14 mouse cellular contexts compared by ENCODE assay signal in the genomic region with DNA sequence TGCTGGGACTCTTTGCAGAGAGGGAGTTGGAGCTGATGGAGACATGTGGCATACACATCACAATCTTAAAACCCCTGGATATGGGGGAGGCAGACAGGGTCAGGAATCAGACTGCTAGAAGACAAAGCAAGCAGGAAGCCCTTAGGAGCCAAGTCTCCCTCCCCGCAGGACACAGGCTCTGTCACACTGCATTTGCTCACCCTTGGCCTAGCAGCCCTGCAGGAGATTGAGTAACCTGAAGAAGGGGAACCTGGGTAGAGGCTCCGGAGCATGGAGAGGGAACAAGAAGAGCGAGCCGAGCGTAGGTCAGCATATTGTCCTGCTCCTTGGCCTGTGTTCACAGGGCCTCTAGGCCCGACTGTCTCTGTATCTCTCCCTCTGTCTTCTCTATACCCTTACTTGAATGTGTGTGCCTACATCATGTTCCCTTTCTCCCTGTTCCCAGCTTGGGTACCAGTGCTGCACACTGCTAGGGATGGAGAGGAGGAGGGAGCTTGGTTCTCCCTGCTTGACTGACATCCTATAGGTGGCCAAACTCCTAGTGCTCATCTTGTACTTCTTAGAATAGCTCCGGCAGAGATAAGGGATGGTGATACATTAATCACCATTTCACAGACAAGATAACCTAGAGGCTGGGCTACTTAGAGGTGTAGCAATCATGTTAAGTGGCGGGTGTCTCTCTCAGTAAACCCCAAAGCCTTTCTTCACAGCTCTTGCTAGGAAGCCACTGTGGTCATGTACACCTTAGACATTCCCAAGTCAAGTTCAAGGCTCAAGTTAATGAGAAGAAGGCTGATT. TPM values are rescaled to one million over a fixed set of nuclear protein-coding genes. Genes with fewer than 3 reads are reported as not detected.
DNase-seq lines count a peak whose midpoint lies in the region; ATAC-seq lines count a peak whose summit lies in the region.
"Had no signal": no experiment of that assay in that cellular context is flagged by ENCODE, and none has a peak within 500 bp of the region (broad histone marks: within the 10 kb centered on the region; RNA-seq: fewer than 3 reads in every experiment).

No protein-coding gene starts in this region.

- ATAC-seq in monocyte, adult 5-6 weeks (replicated peaks; ENCODE audit: insufficient number of reproducible peaks, low FRiP score, low TSS enrichment, poor library complexity, severe bottlenecking), result peak; percentile 81

- H3K4me1 ChIP-seq in heart, embryonic 10.5 days, result peaks cover 75% of the 10 kb centered on the region
- peaks cover 39% of the 10 kb centered on the region for H3K4me1 ChIP-seq in limb, embryonic 10.5 days

- H3K36me3 ChIP-seq in heart, embryonic 10.5 days, result no peaks in the 10 kb centered on the region; the same call in 1 of the 2 replicates
- no peaks in the 10 kb centered on the region for H3K36me3 ChIP-seq in limb, embryonic 10.5 days
- H3K36me3 ChIP-seq: neural tube, embryonic 15.5 days had no signal

- no peak overlapping the region for H3K4me3 ChIP-seq in heart, embryonic 10.5 days
- H3K4me3 ChIP-seq in limb, embryonic 10.5 days, result no peak overlapping the region
- H3K4me3 ChIP-seq: neural tube, embryonic 15.5 days had no signal

- H3K27ac ChIP-seq in heart, embryonic 10.5 days, result 0 out of 2 replicates have a peak overlapping the region, but pooled peaks have one; percentile 17
- H3K27ac ChIP-seq in limb, embryonic 10.5 days, result peak overlapping the region; percentile 25; the same call in 1 of the 2 replicates
- H3K27ac ChIP-seq: neural tube, embryonic 15.5 days had no signal

- H3K9me3 ChIP-seq in heart, embryonic 10.5 days, result no peaks in the 10 kb centered on the region
- no peaks in the 10 kb centered on the region for H3K9me3 ChIP-seq in limb, embryonic 10.5 days (replicated peaks)
- H3K9me3 ChIP-seq: neural tube, embryonic 15.5 days had no signal

- 46% methylated on average over 8 of the region's 8 CpGs for WGBS in heart, embryonic 10.5 days
- 63% methylated on average over 8 of the region's 8 CpGs for WGBS in limb, embryonic 10.5 days

- H3K27me3 ChIP-seq in heart, embryonic 10.5 days (ENCODE audit: insufficient read depth, poor library complexity, severe bottlenecking), result no peaks in the 10 kb centered on the region
- H3K27me3 ChIP-seq in limb, embryonic 10.5 days (ENCODE audit: low read depth, poor library complexity, severe bottlenecking), result peaks cover 30% of the 10 kb centered on the region
- H3K27me3 ChIP-seq: neural tube, embryonic 15.5 days had no signal

- peak; percentile 73 for DNase-seq in kidney, adult 9 months
- DNase-seq in kidney, adult 18-20 months, result no peak
- no peak for DNase-seq in heart, embryonic 10.5 days (ENCODE audit: low spot score)
- DNase-seq in limb, embryonic 10.5 days (ENCODE audit: low spot score), result no peak
- DNase-seq in frontal cortex, postnatal 14 days (ENCODE audit: low spot score in 2 of 2), result no peak
- no peak for DNase-seq in embryo, embryonic 10.5 days (ENCODE audit: low spot score)
- no peak for DNase-seq in spleen, postnatal 14 days (ENCODE audit: low spot score in 2 of 2)
- DNase-seq: adrenal gland, adult 2 months; embryo, embryonic 11 days; lung, postnatal 14 days had no signal

RNA-seq across cellular contexts. Expression of a gene that starts 12.5 kb away (rescaled TPM):
- 82.5 and 108 TPM in 2 replicates for polyA plus RNA-seq in heart, embryonic 10.5 days (2016; fragmentation: Nextera tagmentation; extraction: Ambion mirVana)
- 103 and 119 TPM in 2 replicates for polyA plus RNA-seq in limb, embryonic 10.5 days (2016; fragmentation: Nextera tagmentation; extraction: Ambion mirVana)
- total RNA-seq in monocyte, adult 5-6 weeks (2017), result 88.9 to 183 TPM (median 90.0 TPM) in 3 replicates

RNA-seq across cellular contexts. Expression of a gene that starts 34.7 kb away (rescaled TPM):
- not detected in 2 replicates for polyA plus RNA-seq in heart, embryonic 10.5 days (2016; fragmentation: Nextera tagmentation; extraction: Ambion mirVana)
- polyA plus RNA-seq in limb, embryonic 10.5 days (2016; fragmentation: Nextera tagmentation; extraction: Ambion mirVana), result not detected in 2 replicates
- total RNA-seq in monocyte, adult 5-6 weeks (2017), result not detected in 3 replicates
- total RNA-seq: adrenal gland, adult 2 months; layer of hippocampus, adult 8-10 months had no signal
- polyA plus RNA-seq: adrenal gland, adult 2 months; neural tube, embryonic 15.5 days; spleen, adult 2 months had no signal

RNA-seq across cellular contexts. Expression of a gene that starts 42.6 kb away (rescaled TPM):
- polyA plus RNA-seq in heart, embryonic 10.5 days (2016; fragmentation: Nextera tagmentation; extraction: Ambion mirVana), result 184 and 207 TPM in 2 replicates
- polyA plus RNA-seq in limb, embryonic 10.5 days (2016; fragmentation: Nextera tagmentation; extraction: Ambion mirVana), result 199 and 202 TPM in 2 replicates
- total RNA-seq in monocyte, adult 5-6 weeks (2017), result 23.2 to 70.0 TPM (median 35.5 TPM) in 3 replicates
